Mouse (Mus musculus) stomach, postnatal 0 days (tissue): ENCODE data around the gene Med12l. TPM values are rescaled to one million over a fixed set of nuclear protein-coding genes. Genes with fewer than 3 reads are reported as not detected.

Experiments
- ATAC-seq: fragments of 200-750 bp; cut with Nextera tagmentation; 2 replicates; pipeline ENCODE4 v1.8.0; 2017; ENCODE audit not compliant: low FRiP score, low TSS enrichment
- DNase-seq: peaks from one replicate; pipeline ENCODE4 v3.0.0-alpha.2; 2016; ENCODE audit warnings: low spot score
- H3K27ac ChIP-seq: fragments of 300-500 bp; sonication (generic); replicated peaks from 2 replicates; pipeline ENCODE4 v1.5.1; 2014; ENCODE audit warnings: mild to moderate bottlenecking, control low read depth
- H3K27me3 ChIP-seq: fragments of 300-500 bp; sonication (generic); 2 replicates; pipeline ENCODE4 v1.6.1; 2014; ENCODE audit warnings: low read length; ENCODE audit not compliant: control insufficient read depth, insufficient read depth
- H3K36me3 ChIP-seq: fragments of 300-500 bp; sonication (generic); 2 replicates; pipeline ENCODE4 v1.6.1; 2014; ENCODE audit warnings: low read length, mixed read lengths; ENCODE audit not compliant: control insufficient read depth, insufficient read depth
- H3K4me1 ChIP-seq: fragments of 300-500 bp; sonication (generic); replicated peaks from 2 replicates; pipeline ENCODE4 v1.6.1; 2014; ENCODE audit warnings: antibody characterized with exemption; ENCODE audit not compliant: control insufficient read depth, insufficient read depth
- H3K4me2 ChIP-seq: fragments of 300-500 bp; sonication (generic); replicated peaks from 2 replicates; pipeline ENCODE4 v1.6.1; 2014; ENCODE audit warnings: low read depth, mild to moderate bottlenecking, control low read depth, moderate library complexity
- H3K4me3 ChIP-seq: fragments of 300-500 bp; sonication (generic); 2 replicates; pipeline ENCODE4 v1.5.1; 2014; ENCODE audit warnings: low read depth, low read length, control low read depth
- H3K9ac ChIP-seq: fragments of 300-500 bp; sonication (generic); 2 replicates; pipeline ENCODE4 v1.6.1; 2014; ENCODE audit warnings: mild to moderate bottlenecking, low read length, control low read depth, mixed read lengths
- H3K9me3 ChIP-seq: fragments of 300-500 bp; sonication (generic); 2 replicates; pipeline ENCODE4 v1.6.1; 2016; ENCODE audit warnings: low read length; ENCODE audit not compliant: control insufficient read depth
- CTCF ChIP-seq: IDR thresholded peaks from 2 replicates; pipeline ENCODE4 v1.5.1; 2016; ENCODE audit warnings: antibody characterized with exemption, low read depth, mild to moderate bottlenecking, moderate library complexity
- EP300 ChIP-seq: optimal IDR thresholded peaks from 2 replicates; pipeline ENCODE3; 2016; ENCODE audit warnings: antibody characterized with exemption
- WGBS: fragments of 180-500 bp; shearing (Covaris S2); extraction: QIAGEN DNeasy Blood & Tissue Kit; methylation state at CpG from one replicate; pipeline ENCODE4 v1.1.7; 2014; 5-methylcytosine and 5-hydroxymethylcytosine counted together
- polyA plus RNA-seq: library from polyadenylated mRNA; unstranded; fragments of >200 nt; fragmentation: Nextera tagmentation; extraction: Ambion mirVana; gene quantifications from 2 replicates; pipeline ENCODE4 v1.2.1, GENCODE M21; 2015

Gene Med12l
- polyA plus RNA-seq, 1 experiment from 2014 or later: 0.25 TPM

DNA sequence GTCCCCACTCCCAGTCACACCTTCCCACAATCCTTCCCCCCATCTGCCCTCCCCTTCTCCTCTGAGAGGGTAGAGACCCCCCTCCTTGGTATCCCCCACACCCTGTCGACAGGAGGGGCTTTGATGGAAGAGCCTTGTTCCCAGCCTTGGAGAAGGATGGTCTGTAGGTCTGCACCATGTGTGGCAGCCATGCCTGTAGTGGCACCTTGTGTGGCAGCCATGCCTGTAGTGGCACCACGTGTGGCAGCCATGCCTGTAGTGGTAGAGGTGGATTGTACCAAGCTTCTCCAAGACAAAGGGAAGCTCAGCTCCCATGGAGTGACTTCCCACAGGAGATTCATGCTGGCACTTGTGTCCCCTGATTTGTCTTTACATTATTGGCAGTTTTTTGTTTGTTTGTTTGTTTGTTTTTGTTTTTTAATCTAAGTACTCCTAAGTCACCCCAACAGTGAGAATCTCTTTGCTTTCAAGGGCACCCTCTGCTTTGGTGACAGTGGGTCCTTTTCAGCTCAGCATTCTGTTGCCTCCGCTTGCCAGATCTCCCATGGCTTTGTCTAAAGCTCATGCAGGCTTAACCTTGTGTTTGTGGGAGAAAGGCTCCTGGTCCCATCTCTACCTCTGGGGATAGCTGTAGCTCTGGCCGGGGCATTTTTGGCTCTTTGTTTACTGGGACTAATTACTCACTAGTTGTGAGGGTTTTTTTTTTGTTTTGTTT, 10.2 kb downstream of the Med12l start:
- no peak overlapping the region for H3K4me2 ChIP-seq
- no peaks in the 10 kb centered on the region for H3K9me3 ChIP-seq
- no peaks in the 10 kb centered on the region for H3K36me3 ChIP-seq
- TF ChIP-seq CTCF: no peak
- TF ChIP-seq EP300: no peak
- no peak overlapping the region for H3K27ac ChIP-seq
- H3K9ac ChIP-seq: no peak overlapping the region
- no peak for ATAC-seq
- 64% methylated on average over 4 of the region's 4 CpGs for WGBS
- H3K4me1 ChIP-seq: no peaks in the 10 kb centered on the region
- no peaks in the 10 kb centered on the region for H3K27me3 ChIP-seq
- no peak overlapping the region for H3K4me3 ChIP-seq
- no peak for DNase-seq

DNA sequence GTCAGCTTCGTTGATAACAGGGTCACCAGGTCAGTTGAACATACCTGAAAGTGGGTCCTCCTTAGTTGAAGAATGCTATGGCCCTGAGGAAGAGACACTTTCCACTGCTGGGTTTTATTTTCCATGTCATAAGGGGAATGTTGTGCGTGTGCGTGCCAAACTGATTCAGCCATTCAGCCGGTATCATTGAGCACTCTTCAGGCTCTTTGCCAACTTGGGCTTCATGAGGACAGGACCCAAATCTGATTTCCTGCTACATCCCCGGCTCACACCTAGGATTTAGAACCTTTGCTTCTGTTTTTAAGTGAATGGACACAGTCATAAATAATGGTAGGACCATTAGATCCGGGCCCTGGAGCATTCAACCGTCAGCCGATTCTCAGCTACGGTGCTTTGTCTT, 10.9 kb downstream of the Med12l start:
- 80% methylated on average over 9 of the region's 9 CpGs for WGBS
- Histone ChIP-seq H3K4me1 (no peaks in the 10 kb centered on the region), H3K9ac (no peak overlapping the region), H3K9me3 (no peaks in the 10 kb centered on the region), H3K27me3 (no peaks in the 10 kb centered on the region), H3K4me3 (no peak overlapping the region), H3K27ac (no peak overlapping the region), H3K36me3 (no peaks in the 10 kb centered on the region), H3K4me2 (no peak overlapping the region)
- DNase-seq: no peak
- ATAC-seq: no peak
- TF ChIP-seq EP300 (no peak), CTCF (no peak)

GRCm38 (mm10) chr3:59021236-59021635, 15.6 kb downstream of the Med12l start:
- Histone ChIP-seq H3K9ac (no peak overlapping the region), H3K4me1 (no peaks in the 10 kb centered on the region), H3K27ac (no peak overlapping the region), H3K9me3 (no peaks in the 10 kb centered on the region), H3K27me3 (no peaks in the 10 kb centered on the region), H3K4me2 (no peak overlapping the region), H3K36me3 (no peaks in the 10 kb centered on the region), H3K4me3 (no peak overlapping the region)
- WGBS: 51% methylated on average over 8 of the region's 8 CpGs
- ATAC-seq: no peak
- TF ChIP-seq EP300 (no peak), CTCF (no peak)
- DNase-seq: no peak

- no peaks in the 10 kb centered on the region for H3K27me3 ChIP-seq
- H3K9me3 ChIP-seq: no peaks in the 10 kb centered on the region
- H3K4me2 ChIP-seq: no peak overlapping the region
- no peak for ATAC-seq
- no peak overlapping the region for H3K9ac ChIP-seq
- no peak for DNase-seq
- TF ChIP-seq CTCF (no peak), EP300 (no peak)
- WGBS: 62% methylated on average over 2 of the region's 2 CpGs
- H3K4me1 ChIP-seq: no peaks in the 10 kb centered on the region
- no peak overlapping the region for H3K27ac ChIP-seq
- H3K36me3 ChIP-seq: no peaks in the 10 kb centered on the region
- no peak overlapping the region for H3K4me3 ChIP-seq
These were observed 16.6 kb downstream of the Med12l start for GRCm38 (mm10) chr3:59022251-59022650.

DNA sequence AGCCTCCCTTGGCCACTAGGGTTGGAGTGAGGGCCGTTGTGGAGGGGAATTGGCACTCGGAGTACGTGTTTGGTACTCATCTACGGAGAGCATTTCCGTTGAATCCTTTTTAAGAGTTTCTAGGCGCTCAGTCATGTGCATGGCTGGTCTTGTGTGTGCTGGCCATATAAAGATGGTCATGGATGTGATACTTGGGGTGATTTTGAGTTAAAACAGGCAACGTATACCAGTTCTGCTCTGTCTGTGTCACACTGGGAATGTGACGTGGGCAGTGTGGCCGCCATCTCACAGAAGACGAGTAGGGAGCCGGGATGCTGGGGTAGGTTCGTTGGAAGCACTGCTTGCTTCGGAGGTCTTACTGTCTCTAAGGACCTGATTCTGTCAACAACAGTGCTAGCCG, 17.3 kb downstream of the Med12l start:
- no peaks in the 10 kb centered on the region for H3K4me1 ChIP-seq
- no peaks in the 10 kb centered on the region for H3K27me3 ChIP-seq
- no peak for ATAC-seq
- H3K36me3 ChIP-seq: no peaks in the 10 kb centered on the region
- no peak for DNase-seq
- 95% methylated on average over 14 of the region's 14 CpGs for WGBS
- no peaks in the 10 kb centered on the region for H3K9me3 ChIP-seq
- H3K4me3 ChIP-seq: no peak overlapping the region
- H3K4me2 ChIP-seq: no peak overlapping the region
- H3K9ac ChIP-seq: no peak overlapping the region
- no peak overlapping the region for H3K27ac ChIP-seq
- no peak for TF ChIP-seq CTCF
- TF ChIP-seq EP300: no peak

DNA sequence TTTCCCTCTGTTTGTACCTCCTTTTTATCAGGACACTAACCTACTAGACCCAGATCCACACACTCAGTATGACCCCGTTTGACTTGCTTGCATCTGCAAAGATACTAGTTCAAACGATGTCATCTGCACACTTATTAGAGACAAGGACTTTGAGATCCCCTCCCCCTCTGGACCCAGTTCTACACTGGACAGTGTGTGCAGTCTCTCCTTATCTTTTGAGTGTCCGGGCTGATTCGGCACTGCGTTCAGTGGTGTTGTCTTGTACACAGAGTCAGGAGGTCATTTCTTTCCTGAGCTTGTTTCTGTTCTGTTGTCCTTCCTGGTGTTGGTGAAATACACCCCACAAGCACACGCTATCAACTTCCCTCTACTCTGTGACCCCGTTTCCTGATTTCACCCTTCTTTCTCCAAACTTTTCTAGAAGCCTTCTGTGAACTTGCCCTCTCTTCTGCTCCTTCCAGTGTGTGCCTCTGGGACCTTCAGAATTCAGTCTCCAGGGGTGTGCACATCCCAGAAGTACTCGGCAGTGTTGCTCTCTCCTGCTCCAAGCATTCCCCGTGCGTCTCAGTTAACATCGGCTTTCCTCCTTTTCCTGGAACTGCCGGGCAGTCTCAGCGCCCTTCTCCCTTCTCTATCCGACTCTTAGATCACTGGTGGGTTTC, 19.0 kb downstream of the Med12l start:
- Histone ChIP-seq H3K4me2 (no peak overlapping the region), H3K36me3 (no peaks in the 10 kb centered on the region), H3K9ac (no peak overlapping the region), H3K27me3 (no peaks in the 10 kb centered on the region), H3K27ac (no peak overlapping the region), H3K4me1 (no peaks in the 10 kb centered on the region), H3K4me3 (no peak overlapping the region), H3K9me3 (no peaks in the 10 kb centered on the region)
- no peak for DNase-seq
- no peak for ATAC-seq
- 60% methylated on average over 14 of the region's 14 CpGs for WGBS
- TF ChIP-seq EP300 (no peak), CTCF (no peak)
